Mouse (Mus musculus) adrenal gland, postnatal 14 days (tissue): ENCODE measurements around the gene Ttc7b. TPM values are rescaled to one million over a fixed set of nuclear protein-coding genes. Genes with fewer than 3 reads are reported as not detected.

Experiments used
- DNase-seq: peaks from one replicate; pipeline ENCODE4 v3.0.0; 2021; ENCODE audit warnings: mixed read lengths
- total RNA-seq: library from RNA; stranded (reverse); gene quantifications from 2 replicates; pipeline ENCODE4 v1.2.3, GENCODE M21; 2021

Gene Ttc7b
- total RNA-seq, 1 experiment from 2014 or later, result 72.5 TPM

GRCm38 (mm10) chr12:100488368-100488767, 32.3 kb downstream of the Ttc7b start:
- DNase-seq, result no peak

DNA sequence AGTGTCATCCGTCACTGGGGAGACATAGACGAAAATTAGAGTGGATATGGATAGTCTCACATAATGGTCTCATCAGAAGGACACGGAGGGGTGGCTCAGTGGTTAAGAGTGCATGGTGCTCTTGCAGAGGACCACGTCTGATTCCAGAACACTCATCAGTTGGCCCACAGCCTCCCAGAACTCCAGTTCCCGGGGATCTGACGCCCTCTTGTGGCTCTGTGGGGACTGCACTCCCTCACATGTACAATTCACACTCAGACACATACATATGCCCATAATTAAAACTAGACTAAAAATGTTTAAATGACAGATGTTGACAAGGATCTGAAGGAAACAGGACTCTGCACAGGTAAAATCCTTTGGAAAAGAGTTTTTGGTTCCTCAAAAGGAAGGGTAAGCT, 34.4 kb downstream of the Ttc7b start:
- peak; percentile 77 for DNase-seq

- DNase-seq, result no peak
These were observed 37.6 kb downstream of the Ttc7b start for GRCm38 (mm10) chr12:100483054-100483453.

DNA sequence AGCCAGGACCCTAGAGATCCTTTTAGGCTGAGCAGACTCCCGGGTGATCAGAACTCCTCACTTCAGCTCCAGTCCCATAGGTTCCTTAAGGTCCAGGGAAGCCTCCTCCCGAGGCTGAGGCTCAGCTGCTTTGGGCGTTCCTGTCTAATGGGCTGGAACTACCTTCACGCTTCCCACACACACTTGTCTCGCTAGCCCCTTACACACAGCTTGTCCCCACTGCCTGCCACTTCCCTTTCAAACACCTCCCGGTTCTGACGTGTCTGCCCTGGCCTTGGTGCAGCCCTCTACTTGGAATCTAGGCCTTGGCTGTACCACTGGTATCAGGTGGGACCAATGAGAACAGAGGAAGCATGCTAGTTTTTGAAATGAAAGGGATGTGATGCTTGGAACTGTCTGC, 38.4 kb downstream of the Ttc7b start:
- no peak for DNase-seq

- DNase-seq, result no peak
These were observed 39.1 kb downstream of the Ttc7b start for GRCm38 (mm10) chr12:100481443-100482026.

GRCm38 (mm10) chr12:100480642-100481442, 39.8 kb downstream of the Ttc7b start:
- peak; percentile 34 for DNase-seq

GRCm38 (mm10) chr12:100479892-100480621, 40.6 kb downstream of the Ttc7b start:
- DNase-seq, result peak; percentile 74

- no peak for DNase-seq
These were observed 41.3 kb downstream of the Ttc7b start for GRCm38 (mm10) chr12:100479270-100479869.

DNA sequence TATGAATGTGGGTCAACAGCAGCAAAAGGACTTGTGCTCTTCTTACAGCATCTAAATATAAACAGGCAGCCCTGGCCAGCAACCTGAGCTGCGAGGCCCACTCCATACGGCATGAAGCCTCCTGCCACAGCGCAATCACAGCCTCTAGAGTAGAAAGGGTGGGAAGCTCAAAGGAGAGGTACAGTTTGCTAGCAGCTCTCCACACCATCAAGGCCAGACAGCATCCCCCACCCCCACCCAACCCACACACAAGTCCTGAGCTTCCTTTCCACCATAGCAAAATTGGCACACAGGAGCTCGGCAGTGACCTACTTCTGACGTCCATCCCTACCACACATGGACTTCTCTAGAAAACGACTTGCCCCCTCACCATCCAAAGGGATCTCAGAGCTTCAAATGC, 42.0 kb downstream of the Ttc7b start:
- no peak for DNase-seq

DNA sequence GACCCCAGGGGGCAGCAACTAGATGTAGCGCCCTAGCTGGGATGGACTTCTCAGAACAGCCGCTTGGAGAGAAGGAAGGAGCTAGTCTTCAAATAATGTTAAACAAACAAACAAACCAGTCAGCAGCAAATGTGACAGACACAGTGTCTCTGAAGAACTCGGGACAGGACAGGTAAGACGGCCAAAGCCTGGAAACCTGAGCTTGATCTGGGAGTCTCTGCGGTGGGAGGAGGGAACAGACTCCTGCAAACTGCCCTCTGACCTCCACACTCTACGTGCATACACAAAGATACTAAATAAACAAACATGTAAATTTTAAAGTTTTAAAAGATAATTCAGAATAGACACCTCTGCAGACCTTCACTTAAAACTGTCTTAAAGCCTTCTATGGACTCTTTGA, 42.5 kb downstream of the Ttc7b start:
- no peak for DNase-seq

DNA sequence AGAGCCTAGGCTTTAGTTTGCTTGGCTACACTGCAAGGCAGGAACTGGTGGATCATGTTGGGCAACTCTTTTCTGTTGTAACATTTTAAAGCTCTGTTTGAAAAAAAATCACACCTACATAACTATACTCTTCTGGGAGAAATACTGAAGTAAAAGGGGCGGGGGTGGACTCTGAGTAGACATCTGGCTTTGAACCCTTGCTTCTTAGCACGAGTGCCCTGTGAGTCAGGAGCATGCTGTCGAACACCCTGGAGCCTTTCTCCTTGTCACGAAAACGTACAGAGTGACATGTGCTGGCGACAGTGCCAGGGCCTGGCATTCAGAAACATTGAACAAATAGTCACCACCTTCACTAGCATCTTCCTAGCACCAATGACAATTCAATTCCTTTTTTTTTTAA, 43.2 kb downstream of the Ttc7b start:
- no peak for DNase-seq

DNA sequence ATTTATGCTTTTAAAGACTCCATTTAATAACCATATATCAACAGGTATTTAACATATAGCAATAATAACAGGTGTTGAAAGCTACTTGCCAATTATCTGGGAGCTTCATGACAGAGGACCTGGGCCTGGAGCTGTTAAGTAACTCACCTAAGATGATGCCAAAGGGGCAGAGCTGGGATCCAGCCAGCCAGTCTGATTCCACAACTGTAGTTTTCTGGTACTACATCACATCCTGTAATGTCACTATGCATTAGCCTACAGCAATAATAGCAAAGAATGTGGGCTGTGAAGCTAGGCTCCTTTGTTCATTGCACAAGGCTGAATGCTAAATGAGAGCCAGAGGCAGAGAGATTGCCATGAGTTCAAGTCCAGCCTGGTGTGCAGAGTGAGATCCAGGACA, 44.3 kb downstream of the Ttc7b start:
- DNase-seq, result no peak

DNA sequence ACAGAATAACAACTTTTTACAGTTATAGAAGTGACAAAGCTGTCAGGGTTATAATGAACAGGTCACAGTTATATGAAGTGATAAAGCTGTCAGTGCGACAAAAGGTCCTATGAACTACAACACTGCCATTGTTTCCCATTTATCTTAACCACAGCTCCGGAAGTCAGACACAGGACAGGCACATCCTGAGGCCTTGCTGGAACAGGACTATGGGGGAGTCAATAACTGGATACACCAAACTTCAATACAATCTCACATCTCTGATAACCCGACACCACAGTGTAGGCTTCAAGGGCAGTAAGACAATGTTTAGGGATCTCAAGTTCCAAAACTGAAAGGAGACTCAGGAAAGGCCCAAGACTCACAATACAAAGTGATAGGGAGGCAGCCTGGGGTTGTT, 45.1 kb downstream of the Ttc7b start:
- DNase-seq, result no peak

- DNase-seq, result no peak
These were observed 45.8 kb downstream of the Ttc7b start for GRCm38 (mm10) chr12:100474661-100475321.

DNA sequence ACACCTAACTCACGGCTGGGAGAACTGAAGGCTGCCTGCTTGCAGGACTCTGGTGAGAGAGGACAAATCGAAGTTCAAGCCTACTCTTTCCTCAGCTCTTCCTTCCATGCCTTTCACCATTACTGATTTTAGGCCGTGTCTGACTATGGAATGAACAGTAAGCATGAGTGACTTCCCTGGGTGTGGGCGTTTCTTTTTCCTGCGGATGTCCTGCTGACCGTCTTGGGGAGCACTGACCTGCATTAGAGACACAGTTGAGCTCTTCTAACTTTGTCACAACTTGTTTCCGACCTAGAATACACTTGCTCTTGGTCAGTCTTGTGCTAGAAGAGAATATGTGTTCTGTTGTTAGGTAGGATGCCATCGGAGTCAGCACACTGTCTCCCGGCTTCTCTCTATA, 50.3 kb downstream of the Ttc7b start:
- no peak for DNase-seq

DNA sequence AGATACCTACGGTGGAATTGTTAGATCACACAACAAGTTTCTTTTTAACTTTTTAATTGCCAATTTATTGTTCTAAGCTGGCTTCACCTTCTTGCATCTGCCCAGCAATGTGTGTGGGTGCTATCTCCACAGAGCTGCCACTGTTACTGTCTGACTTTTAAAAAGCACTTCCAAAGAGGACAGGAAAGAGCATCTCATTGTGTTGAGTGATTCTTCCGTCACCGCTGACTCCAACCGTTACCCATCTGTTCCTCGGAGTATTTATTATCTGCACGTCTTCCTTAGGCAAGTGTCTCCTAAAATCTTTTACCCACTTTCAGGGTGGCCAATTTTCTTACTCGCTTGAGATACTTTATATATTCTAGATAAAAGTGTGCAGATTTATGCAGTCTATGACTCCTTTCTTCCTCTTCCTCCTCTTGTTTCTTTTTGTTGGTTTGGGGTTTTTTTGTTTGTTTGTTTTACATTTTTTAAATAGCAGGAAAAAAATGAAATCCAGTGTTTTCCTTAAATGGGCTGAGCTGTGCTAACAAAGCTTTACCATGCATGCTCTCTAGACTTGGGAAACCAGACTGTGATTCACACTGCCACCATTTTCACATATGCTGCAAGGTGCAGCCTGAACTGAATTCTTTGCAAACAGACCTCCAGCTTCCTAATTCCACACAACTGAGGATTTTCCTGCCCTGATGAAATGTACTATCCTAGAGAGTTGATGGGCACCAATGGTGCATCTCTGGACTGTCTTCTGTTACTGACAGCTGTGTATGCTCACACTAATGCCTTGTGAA, 50.9 kb downstream of the Ttc7b start:
- DNase-seq, result no peak

GRCm38 (mm10) chr12:100465101-100465715, 55.4 kb downstream of the Ttc7b start:
- no peak for DNase-seq

- DNase-seq, result no peak
These were observed 62.9 kb downstream of the Ttc7b start for GRCm38 (mm10) chr12:100457701-100458100.

GRCm38 (mm10) chr12:100456257-100456975, 64.2 kb downstream of the Ttc7b start:
- DNase-seq, result no peak

- peak; percentile 64 for DNase-seq
These were observed 65.2 kb downstream of the Ttc7b start for GRCm38 (mm10) chr12:100455453-100455852.
